Mouse (Mus musculus) midbrain, embryonic 16.5 days (tissue): Measurements from ENCODE around the gene Ube2v1. TPM values are rescaled to one million over a fixed set of nuclear protein-coding genes. Genes with fewer than 3 reads are reported as not detected.

ENCODE experiments used
- ATAC-seq: fragments of 200-750 bp; cut with Nextera tagmentation; 2 replicates; pipeline ENCODE4 v1.8.0; 2017; ENCODE audit warnings: moderate TSS enrichment
- H3K27ac ChIP-seq: fragments of 300-500 bp; sonication (generic); 2 replicates; pipeline ENCODE4 v1.5.1; 2014; ENCODE audit warnings: mild to moderate bottlenecking, low read length, mixed read lengths
- H3K27me3 ChIP-seq: fragments of 300-500 bp; sonication (generic); 2 replicates; pipeline ENCODE4 v1.6.1; 2014; ENCODE audit warnings: low read depth, low read length, mixed read lengths; ENCODE audit not compliant: control insufficient read depth, insufficient read depth
- H3K36me3 ChIP-seq: fragments of 300-500 bp; sonication (generic); 2 replicates; pipeline ENCODE4 v1.6.1; 2014; ENCODE audit warnings: mild to moderate bottlenecking, low read length, moderate library complexity, mixed read lengths; ENCODE audit not compliant: control insufficient read depth, insufficient read depth
- H3K4me1 ChIP-seq: fragments of 300-500 bp; sonication (generic); 2 replicates; pipeline ENCODE4 v1.6.1; 2014; ENCODE audit warnings: mild to moderate bottlenecking, low read length, mixed read lengths; ENCODE audit not compliant: control insufficient read depth, insufficient read depth
- H3K4me2 ChIP-seq: fragments of 300-500 bp; sonication (generic); 2 replicates; pipeline ENCODE4 v1.6.1; 2014; ENCODE audit warnings: mild to moderate bottlenecking, low read length, mixed read lengths
- H3K4me3 ChIP-seq: fragments of 300-500 bp; sonication (generic); 2 replicates; pipeline ENCODE4 v1.5.1; 2014; ENCODE audit warnings: low read depth, mild to moderate bottlenecking, low read length, moderate library complexity, mixed read lengths
- H3K9ac ChIP-seq: fragments of 300-500 bp; sonication (generic); 2 replicates; pipeline ENCODE4 v1.6.1; 2014; ENCODE audit warnings: low read depth, low read length, mixed read lengths
- H3K9me3 ChIP-seq: fragments of 300-500 bp; sonication (generic); replicated peaks from 2 replicates; pipeline ENCODE4 v1.6.1; 2014; ENCODE audit warnings: mild to moderate bottlenecking, low read length, mixed read lengths; ENCODE audit not compliant: control insufficient read depth, poor library complexity, severe bottlenecking
- WGBS: fragments of 180-500 bp; shearing (Covaris S2); extraction: QIAGEN DNeasy Blood & Tissue Kit; methylation state at CpG from one replicate; pipeline ENCODE4 v1.1.7; 2014; 5-methylcytosine and 5-hydroxymethylcytosine counted together
- polyA plus RNA-seq: library from polyadenylated mRNA; unstranded; fragments of >200 nt; fragmentation: Nextera tagmentation; extraction: Ambion mirVana; gene quantifications from 2 replicates; pipeline ENCODE4 v1.2.1, GENCODE M21; 2015

Ube2v1 gene
- polyA plus RNA-seq, 1 experiment from 2014 or later: 344 TPM

GRCm38 (mm10) chr2:167629665-167630209 lies 2.2 kb downstream of the Ube2v1 start:
- ATAC-seq: no peak
- 67% methylated on average over 11 of the region's 11 CpGs for WGBS
- no peak overlapping the region; the same call in 1 of the 2 replicates for H3K4me3 ChIP-seq
- H3K4me1 ChIP-seq: peaks cover 36% of the 10 kb centered on the region
- H3K9me3 ChIP-seq: no peaks in the 10 kb centered on the region
- no peak overlapping the region for H3K9ac ChIP-seq
- no peaks in the 10 kb centered on the region for H3K27me3 ChIP-seq
- H3K36me3 ChIP-seq: no peaks in the 10 kb centered on the region
- H3K4me2 ChIP-seq: peak overlapping the region; percentile 76; the same call in 1 of the 2 replicates
- no peak overlapping the region for H3K27ac ChIP-seq

- Histone ChIP-seq H3K4me1 (peaks cover 34% of the 10 kb centered on the region), H3K27me3 (no peaks in the 10 kb centered on the region), H3K9me3 (no peaks in the 10 kb centered on the region), H3K4me2 (no peak overlapping the region), H3K27ac (no peak overlapping the region), H3K36me3 (no peaks in the 10 kb centered on the region), H3K4me3 (no peak overlapping the region), H3K9ac (no peak overlapping the region)
- 55% methylated on average over 4 of the region's 4 CpGs for WGBS
- no peak for ATAC-seq
Measured at GRCm38 (mm10) chr2:167628872-167629271, 3.0 kb downstream of the Ube2v1 start.

GRCm38 (mm10) chr2:167627019-167627418 lies 4.9 kb downstream of the Ube2v1 start:
- Histone ChIP-seq H3K9me3 (no peaks in the 10 kb centered on the region), H3K4me3 (no peak overlapping the region), H3K4me1 (peaks cover 27% of the 10 kb centered on the region), H3K9ac (no peak overlapping the region), H3K27me3 (no peaks in the 10 kb centered on the region), H3K36me3 (no peaks in the 10 kb centered on the region), H3K27ac (no peak overlapping the region), H3K4me2 (no peak overlapping the region)
- ATAC-seq: no peak
- WGBS: 83% methylated on average over 7 of the region's 7 CpGs

- Histone ChIP-seq H3K9me3 (no peaks in the 10 kb centered on the region), H3K4me3 (no peak overlapping the region), H3K9ac (no peak overlapping the region), H3K4me1 (peaks cover 23% of the 10 kb centered on the region), H3K27me3 (no peaks in the 10 kb centered on the region), H3K4me2 (no peak overlapping the region), H3K36me3 (no peaks in the 10 kb centered on the region), H3K27ac (no peak overlapping the region)
- no peak for ATAC-seq
- WGBS: 33% methylated on average over 2 of the region's 2 CpGs
Measured at GRCm38 (mm10) chr2:167625670-167626069, 6.2 kb downstream of the Ube2v1 start.

- no peak overlapping the region for H3K9ac ChIP-seq
- no peaks in the 10 kb centered on the region for H3K27me3 ChIP-seq
- no peaks in the 10 kb centered on the region for H3K9me3 ChIP-seq
- H3K4me1 ChIP-seq: peaks cover 13% of the 10 kb centered on the region
- no peak overlapping the region for H3K4me3 ChIP-seq
- H3K36me3 ChIP-seq: no peaks in the 10 kb centered on the region
- ATAC-seq: 0 out of 2 replicates have a peak, but pooled peaks have one; percentile 34
- H3K4me2 ChIP-seq: no peak overlapping the region
- WGBS: 82% methylated on average over 6 of the region's 6 CpGs
- H3K27ac ChIP-seq: no peak overlapping the region
Measured at GRCm38 (mm10) chr2:167624368-167625075, 7.4 kb downstream of the Ube2v1 start.

- H3K27ac ChIP-seq: no peak overlapping the region
- no peaks in the 10 kb centered on the region for H3K36me3 ChIP-seq
- 93% methylated on average over 5 of the region's 5 CpGs for WGBS
- no peaks in the 10 kb centered on the region for H3K9me3 ChIP-seq
- no peak overlapping the region for H3K9ac ChIP-seq
- H3K4me1 ChIP-seq: 0 out of 2 replicates have a peak, but pooled peaks cover 7% of the 10 kb centered on the region
- no peak overlapping the region for H3K4me2 ChIP-seq
- no peak for ATAC-seq
- H3K4me3 ChIP-seq: no peak overlapping the region
- H3K27me3 ChIP-seq: no peaks in the 10 kb centered on the region
Measured at GRCm38 (mm10) chr2:167622965-167623364, 8.9 kb downstream of the Ube2v1 start.

GRCm38 (mm10) chr2:167622352-167622751 lies 9.5 kb downstream of the Ube2v1 start:
- ATAC-seq: no peak
- Histone ChIP-seq H3K27me3 (no peaks in the 10 kb centered on the region), H3K9ac (no peak overlapping the region), H3K9me3 (no peaks in the 10 kb centered on the region), H3K27ac (no peak overlapping the region), H3K4me3 (no peak overlapping the region), H3K4me2 (no peak overlapping the region), H3K4me1 (0 out of 2 replicates have a peak, but pooled peaks cover 3% of the 10 kb centered on the region), H3K36me3 (peaks cover 1% of the 10 kb centered on the region; the same call in 1 of the 2 replicates)
- 85% methylated on average over 13 of the region's 13 CpGs for WGBS

- Histone ChIP-seq H3K4me1 (0 out of 2 replicates have a peak, but pooled peaks cover 3% of the 10 kb centered on the region), H3K4me2 (no peak overlapping the region), H3K9me3 (no peaks in the 10 kb centered on the region), H3K9ac (no peak overlapping the region), H3K27me3 (no peaks in the 10 kb centered on the region), H3K36me3 (peaks cover 10% of the 10 kb centered on the region), H3K27ac (no peak overlapping the region), H3K4me3 (no peak overlapping the region)
- 81% methylated on average over 9 of the region's 9 CpGs for WGBS
- ATAC-seq: no peak
Measured at GRCm38 (mm10) chr2:167621255-167622087, 10.4 kb downstream of the Ube2v1 start.
